Mouse (Mus musculus) adrenal gland, postnatal 10 days (tissue): ENCODE measurements around the gene Olfr1062. TPM values are rescaled to one million over a fixed set of nuclear protein-coding genes. Genes with fewer than 3 reads are reported as not detected.
"Not testable (repeated sequence)": the region's sequence is repeated elsewhere in the genome, so short reads cannot be mapped to it uniquely, and the experiment has no call there.

Experiments used
- DNase-seq: peaks from one replicate; pipeline ENCODE4 v3.0.0; 2021; ENCODE audit warnings: mixed read lengths
- long read RNA-seq, 2 experiments: library from polyadenylated mRNA; stranded (forward); transcript quantifications; one replicate each; pipeline ENCODE4 v2.0.0; 2021
- total RNA-seq, 2 experiments: library from RNA; stranded (reverse); gene quantifications; 2 replicates each; pipeline ENCODE4 v1.2.3; 2021

The Olfr1062 gene
- not detected for total RNA-seq
- long read RNA-seq, experiment 1: 0 reads
- long read RNA-seq, experiment 2: 0 reads

- DNase-seq: not testable (repeated sequence)
Observed at GRCm38 (mm10) chr2:86426649-86427048, at the start of gene Olfr1062. Gene Olfr1062, minus strand, starts transcription at chr2:86426749.

GRCm38 (mm10) chr2:86464442-86465109 is 38.0 kb upstream of the Olfr1062 start:
- peak; percentile 65 for DNase-seq

GRCm38 (mm10) chr2:86460434-86460833 is 33.9 kb upstream of the Olfr1062 start:
- no peak for DNase-seq

GRCm38 (mm10) chr2:86456169-86456568 is 29.6 kb upstream of the Olfr1062 start, which contains the start of gene Olfr1066:
Gene Olfr1066, minus strand, starts transcription at chr2:86456269.
- DNase-seq: no peak

GRCm38 (mm10) chr2:86450491-86450890 is 23.9 kb upstream of the Olfr1062 start, which contains the start of gene Olfr1065:
Gene Olfr1065, minus strand, starts transcription at chr2:86450591.
- DNase-seq: not testable (repeated sequence)

- DNase-seq: not testable (repeated sequence)
Observed at GRCm38 (mm10) chr2:86442101-86442500, 15.6 kb upstream of the Olfr1062 start.

GRCm38 (mm10) chr2:86428511-86428910 is 2.0 kb upstream of the Olfr1062 start:
- not testable (repeated sequence) for DNase-seq

- DNase-seq: no peak
Observed at GRCm38 (mm10) chr2:86413950-86414349, 12.6 kb downstream of the Olfr1062 start, which contains the start of gene Olfr1061. Gene Olfr1061, minus strand, starts transcription at chr2:86414050.

- no peak for DNase-seq
Observed at GRCm38 (mm10) chr2:86395114-86395513, 31.4 kb downstream of the Olfr1062 start.

GRCm38 (mm10) chr2:86388461-86388860 is 38.1 kb downstream of the Olfr1062 start, which contains the start of gene Olfr1058:
Gene Olfr1058, minus strand, starts transcription at chr2:86388561.
- DNase-seq: not testable (repeated sequence)

- DNase-seq: no peak
Observed at GRCm38 (mm10) chr2:86378293-86378692, 48.3 kb downstream of the Olfr1062 start, which contains the start of gene Olfr1057. Gene Olfr1057, minus strand, starts transcription at chr2:86378393.

Other genes with a start within 250 kb of the Olfr1062 start
- gene Olfr1044, start 248.9 kb downstream of the Olfr1062 start, total RNA-seq: not detected
- not detected for gene Olfr52, start 241.1 kb downstream of the Olfr1062 start, total RNA-seq
- not detected for gene Olfr1045, start 223.7 kb downstream of the Olfr1062 start, total RNA-seq
- gene Olfr1046, start 207.4 kb downstream of the Olfr1062 start, total RNA-seq: not detected
- not detected for gene Olfr1047, start 195.3 kb downstream of the Olfr1062 start, total RNA-seq
- not detected for gene Olfr1048, start 186.5 kb downstream of the Olfr1062 start, total RNA-seq
- not detected for gene Olfr1049, start 168.4 kb downstream of the Olfr1062 start, total RNA-seq
- gene Olfr1051, start 147.7 kb downstream of the Olfr1062 start, total RNA-seq: not detected
- not detected for gene Olfr1052, start 134.3 kb downstream of the Olfr1062 start, total RNA-seq
- gene Olfr1053, start 111.5 kb downstream of the Olfr1062 start, total RNA-seq: not detected
- not detected for gene Olfr1054, start 91.3 kb downstream of the Olfr1062 start, total RNA-seq
- gene Olfr1055, start 76.5 kb downstream of the Olfr1062 start, total RNA-seq: not detected
- gene Olfr1056, start 64.3 kb downstream of the Olfr1062 start, total RNA-seq: not detected
- gene Olfr1057, start 48.4 kb downstream of the Olfr1062 start, total RNA-seq: not detected
- not detected for gene Olfr1058, start 38.2 kb downstream of the Olfr1062 start, total RNA-seq
- not detected for gene Olfr1061, start 12.7 kb downstream of the Olfr1062 start, total RNA-seq
- not detected for gene Olfr1065, start 23.8 kb upstream of the Olfr1062 start, total RNA-seq
- not detected for gene Olfr1066, start 29.5 kb upstream of the Olfr1062 start, total RNA-seq
- gene Olfr228, start 60.6 kb upstream of the Olfr1062 start, total RNA-seq: not detected
- not detected for gene Olfr1076, start 81.7 kb upstream of the Olfr1062 start, total RNA-seq
- gene Olfr1079, start 115.7 kb upstream of the Olfr1062 start, total RNA-seq: not detected
- not detected for gene Olfr1080, start 131.5 kb upstream of the Olfr1062 start, total RNA-seq
- gene Olfr1082, start 172.2 kb upstream of the Olfr1062 start, total RNA-seq: not detected
- not detected for gene Olfr1084, start 213.0 kb upstream of the Olfr1062 start, total RNA-seq
- gene Olfr1085, start 235.3 kb upstream of the Olfr1062 start, total RNA-seq: not detected